Mouse (Mus musculus): Measurements from ENCODE around the gene Gm29666. TPM values are rescaled to one million over a fixed set of nuclear protein-coding genes. Genes with fewer than 3 reads are reported as not detected.
A peak's percentile ranks its signal among the peaks of the same experiment; 100 is the strongest.

Gm29666 gene
- total RNA-seq (2022), result under 1 TPM; 0.08 to 0.19 (median 0.12) TPM

- DNase-seq (ENCODE audit: low spot score), result no peak
Observed at GRCm38 (mm10) chr15:84919938-84920337, at the start of gene Gm29666. TSS of gene Gm29666 (minus strand) at chr15:84920038.

DNA sequence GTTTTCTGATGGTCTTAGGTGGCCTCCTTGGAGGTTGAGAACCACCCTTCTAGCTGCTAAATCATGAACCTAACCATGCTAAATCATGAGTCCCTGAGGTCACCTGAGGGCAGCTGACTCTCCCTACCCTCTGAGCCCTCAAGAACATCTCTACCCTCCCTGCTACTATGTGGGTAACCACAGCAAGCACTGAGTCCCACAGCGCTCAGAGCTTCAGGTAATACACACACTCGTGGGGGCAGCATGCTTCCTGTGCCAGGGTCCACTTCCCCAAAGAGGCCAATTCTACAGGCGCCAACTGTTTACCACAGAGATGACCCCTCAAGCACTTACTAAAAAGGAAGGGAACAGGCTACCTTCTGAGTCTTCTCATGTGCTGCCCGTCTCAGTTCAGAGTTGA lies 48.7 kb upstream of the Gm29666 start:
- no peak for DNase-seq (ENCODE audit: low spot score)

GRCm38 (mm10) chr15:84965575-84966360 lies 45.9 kb upstream of the Gm29666 start:
- no peak for DNase-seq (ENCODE audit: low spot score)

DNA sequence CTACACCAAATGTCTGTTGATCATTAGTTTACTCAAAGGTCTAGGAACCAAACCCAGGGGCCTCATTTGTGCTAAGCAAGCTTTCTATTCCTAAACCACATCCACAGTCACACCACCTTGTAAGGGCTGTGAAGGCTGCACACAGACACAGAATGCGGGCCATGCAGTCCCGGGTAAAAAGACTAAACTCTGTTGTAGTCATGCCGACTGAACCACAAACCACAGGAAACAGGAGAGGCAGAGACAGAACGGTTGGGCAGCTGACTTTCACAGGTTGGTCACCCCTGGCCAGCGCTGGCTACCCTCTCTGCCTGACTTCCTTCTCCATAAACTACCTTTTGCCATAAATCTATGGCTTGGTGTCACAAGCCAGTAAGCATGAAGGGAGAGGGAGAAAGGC lies 44.9 kb upstream of the Gm29666 start:
- DNase-seq (ENCODE audit: low spot score), result no peak

GRCm38 (mm10) chr15:84962518-84962917 lies 42.7 kb upstream of the Gm29666 start:
- no peak for DNase-seq (ENCODE audit: low spot score)

DNA sequence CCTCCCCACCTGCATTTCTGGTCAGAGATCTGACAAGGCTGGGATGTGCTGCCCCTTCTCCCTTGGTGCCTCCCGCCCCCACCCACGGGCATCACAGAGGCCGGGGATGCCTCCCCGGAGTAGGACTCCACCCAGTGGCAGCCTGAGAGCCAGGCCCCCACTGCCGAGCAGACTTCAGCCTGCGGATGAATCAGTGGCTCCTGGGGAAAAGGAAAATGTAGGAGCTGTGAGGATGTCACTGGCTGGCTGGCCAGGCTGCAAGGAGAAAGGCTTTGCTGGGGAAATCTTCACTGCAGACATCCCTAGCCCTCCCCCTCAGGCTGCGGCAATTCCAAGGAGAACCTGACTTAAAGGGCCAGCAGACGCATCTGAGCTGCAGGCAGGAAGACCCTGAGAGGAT lies 40.9 kb upstream of the Gm29666 start:
- no peak for DNase-seq (ENCODE audit: low spot score)

DNA sequence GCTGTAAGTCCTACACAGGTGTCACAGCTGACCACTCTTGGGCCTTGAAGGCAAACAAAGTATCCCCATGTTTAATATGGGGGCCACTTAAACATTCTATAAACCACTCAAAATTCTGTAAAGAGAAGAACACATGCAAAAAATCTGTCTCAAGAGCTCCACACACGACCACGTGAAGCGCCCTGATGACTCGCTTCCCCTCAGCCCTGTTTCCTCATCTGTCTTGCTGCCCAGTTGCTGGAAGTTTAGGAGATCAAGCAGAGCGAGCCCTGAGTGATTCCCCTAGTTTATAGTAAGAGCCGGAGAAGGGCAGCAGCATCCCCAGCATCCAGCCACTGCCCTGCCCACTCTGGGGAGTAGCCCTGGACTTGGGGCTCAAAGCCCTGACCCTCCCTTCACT lies 40.1 kb upstream of the Gm29666 start:
- DNase-seq (ENCODE audit: low spot score), result no peak

GRCm38 (mm10) chr15:84958331-84958730 lies 38.5 kb upstream of the Gm29666 start:
- DNase-seq (ENCODE audit: low spot score), result no peak

- DNase-seq (ENCODE audit: low spot score), result no peak
Observed at GRCm38 (mm10) chr15:84957851-84958250, 38.0 kb upstream of the Gm29666 start.

GRCm38 (mm10) chr15:84953259-84953658 lies 33.4 kb upstream of the Gm29666 start:
- DNase-seq (ENCODE audit: low spot score), result no peak

- no peak for DNase-seq (ENCODE audit: low spot score)
Observed at GRCm38 (mm10) chr15:84950053-84950452, 30.2 kb upstream of the Gm29666 start.

DNA sequence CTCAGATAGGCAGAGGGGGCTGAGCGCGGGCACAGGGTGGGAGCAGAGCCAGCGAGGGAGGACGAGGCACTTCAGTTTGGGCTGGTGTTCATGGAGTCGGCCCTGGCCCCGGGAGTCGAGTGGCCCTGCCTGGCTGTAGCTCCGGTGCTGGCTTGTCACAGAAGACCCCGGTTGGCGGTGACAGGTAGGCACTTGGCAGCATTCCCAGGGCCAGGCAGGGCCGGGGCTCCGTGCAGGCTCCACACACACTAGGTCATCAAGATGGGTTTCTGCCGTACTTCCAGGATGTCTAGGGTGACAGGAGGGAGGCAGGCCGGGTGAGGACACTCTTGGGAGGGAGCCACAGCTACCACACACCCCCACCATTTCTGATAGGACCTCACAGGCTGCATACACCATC lies 29.2 kb upstream of the Gm29666 start:
- no peak for DNase-seq (ENCODE audit: low spot score)

GRCm38 (mm10) chr15:84944319-84944718 lies 24.5 kb upstream of the Gm29666 start:
- no peak for DNase-seq (ENCODE audit: low spot score)

GRCm38 (mm10) chr15:84942647-84943285 lies 22.9 kb upstream of the Gm29666 start:
- peak; percentile 21 for DNase-seq (ENCODE audit: low spot score)

GRCm38 (mm10) chr15:84940102-84940501 lies 20.3 kb upstream of the Gm29666 start:
- no peak for DNase-seq (ENCODE audit: low spot score)

DNA sequence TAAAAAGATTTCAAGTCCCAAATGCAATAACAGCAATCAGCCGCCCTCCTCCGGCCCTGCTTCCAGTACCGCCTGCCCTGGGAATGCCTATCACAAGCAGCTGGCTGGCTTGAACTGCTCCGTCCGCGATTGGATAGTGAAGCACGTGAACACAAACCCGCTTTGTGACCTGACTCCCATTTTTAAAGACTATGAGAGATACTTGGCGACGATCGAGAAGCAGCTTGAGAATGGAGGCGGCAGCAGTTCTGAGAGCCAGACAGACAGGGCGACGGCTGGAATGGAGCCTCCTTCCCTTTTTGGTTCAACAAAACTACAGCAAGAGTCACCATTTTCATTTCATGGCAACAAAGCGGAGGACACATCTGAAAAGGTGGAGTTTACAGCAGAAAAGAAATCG lies 15.1 kb upstream of the Gm29666 start:
- no peak for DNase-seq (ENCODE audit: low spot score)

DNA sequence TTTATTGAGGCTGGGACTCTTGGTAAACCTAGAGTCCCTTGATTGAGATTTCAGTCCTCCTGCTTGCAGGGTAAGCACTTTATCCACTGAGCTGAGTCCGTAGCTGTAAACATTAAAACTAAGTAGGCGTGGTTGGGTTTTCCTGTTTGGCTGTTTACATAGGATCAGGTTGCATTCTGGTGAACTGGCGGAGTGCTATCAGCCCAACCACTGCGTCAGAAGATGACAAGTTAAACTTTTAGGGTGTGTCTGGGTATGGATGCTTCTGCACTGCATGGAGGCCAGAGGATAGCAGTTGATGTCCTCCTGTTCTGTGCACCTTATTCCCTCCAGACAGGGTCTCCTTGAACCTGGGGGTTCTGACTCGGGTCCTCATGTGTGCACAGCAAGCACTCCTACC lies 12.5 kb upstream of the Gm29666 start:
- no peak for DNase-seq (ENCODE audit: low spot score)

DNA sequence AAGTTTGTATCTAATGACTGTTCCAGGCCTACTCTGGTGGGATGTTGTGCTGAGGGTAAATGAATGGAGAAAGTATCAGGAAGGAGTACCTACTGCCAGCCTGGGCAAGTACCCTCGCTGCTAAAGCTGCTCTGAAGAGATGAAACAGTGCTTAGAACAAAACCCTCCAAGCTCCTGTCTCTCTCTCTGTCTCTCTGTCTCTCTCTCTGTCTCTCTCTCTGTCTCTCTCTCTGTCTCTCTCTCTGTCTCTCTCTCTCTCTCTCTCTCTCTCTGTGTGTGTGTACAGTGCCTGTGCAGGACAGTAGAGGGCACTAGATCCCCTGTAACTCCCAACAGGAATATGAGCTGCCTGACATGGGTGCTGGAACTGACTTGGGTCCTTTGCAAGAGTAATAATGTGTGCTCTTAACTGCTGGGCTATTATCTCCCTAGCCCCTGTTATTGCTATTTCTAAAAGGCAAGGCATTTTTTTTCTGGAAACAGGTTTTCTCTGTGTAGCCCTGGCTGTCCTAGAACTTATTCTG lies 5.7 kb upstream of the Gm29666 start:
- DNase-seq (ENCODE audit: low spot score), result no peak

GRCm38 (mm10) chr15:84924781-84925315 lies 5.0 kb upstream of the Gm29666 start:
- peak; percentile 56 for DNase-seq (ENCODE audit: low spot score)

DNA sequence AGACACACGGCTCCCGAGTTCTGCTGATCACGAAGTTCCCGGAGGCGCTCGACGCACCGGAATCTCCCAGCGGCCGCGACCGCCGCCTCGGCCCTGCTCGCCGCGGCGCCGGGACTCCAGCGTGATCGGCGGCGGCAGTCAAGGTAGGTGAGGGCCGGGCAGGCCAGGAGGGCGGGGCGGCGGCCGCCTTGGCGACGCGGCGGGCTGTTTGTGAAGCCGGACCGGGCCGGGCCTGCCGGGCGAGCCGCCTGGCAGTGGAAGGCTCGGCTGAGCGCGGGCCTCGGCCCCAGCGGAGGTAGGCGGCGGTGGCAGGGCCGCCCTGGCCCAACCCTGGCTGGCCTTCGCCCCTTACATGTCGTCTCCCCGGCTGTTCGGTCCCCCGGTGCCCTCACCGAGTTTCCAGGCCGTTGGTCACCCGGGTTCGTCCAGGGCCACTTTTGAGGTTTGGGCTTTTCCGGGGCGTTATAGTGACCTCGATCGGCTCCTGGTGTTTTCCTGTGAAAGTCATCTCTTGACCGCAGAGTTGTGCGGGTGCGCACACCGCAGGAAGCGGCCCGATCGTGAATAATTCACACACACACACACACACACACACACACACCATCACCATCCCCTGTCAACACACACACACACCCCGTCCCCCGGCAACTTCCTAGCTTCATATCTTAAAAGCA lies 3.8 kb upstream of the Gm29666 start:
- DNase-seq (ENCODE audit: low spot score), result peak; percentile 32

DNA sequence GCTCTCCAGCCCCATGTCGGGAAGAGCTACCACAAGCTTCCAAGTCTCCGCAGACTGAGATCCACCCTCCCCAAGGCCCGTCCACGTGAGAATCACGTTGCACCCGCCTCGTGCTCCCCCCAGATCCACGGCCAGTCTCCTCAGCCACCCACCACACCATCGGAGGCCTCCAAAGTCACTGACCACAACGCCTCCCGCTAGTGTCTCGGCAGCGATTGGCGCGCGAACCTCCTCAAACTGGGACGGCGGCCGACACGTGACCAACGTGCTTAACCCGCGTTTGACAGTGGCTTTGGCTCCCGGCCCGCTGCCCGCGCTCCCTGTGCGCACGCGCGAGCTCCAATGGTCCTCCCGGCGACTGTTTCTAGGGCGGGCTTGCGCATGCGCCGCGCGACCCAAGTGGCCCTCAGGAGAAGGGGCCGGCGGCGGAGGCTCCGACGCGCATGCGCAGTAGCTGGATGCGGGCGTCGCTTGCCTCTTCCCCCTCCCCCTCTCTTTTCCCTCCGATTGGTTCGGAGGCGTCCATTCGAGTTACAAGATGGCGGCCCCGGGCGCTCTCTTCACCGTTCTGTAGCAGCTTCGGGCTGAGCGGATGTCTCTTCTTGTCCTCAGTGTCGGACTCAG lies 3.2 kb upstream of the Gm29666 start, which contains the start of gene Nup50:
TSS of gene Nup50 (plus strand) at position 528 of the 624 bp plus-strand sequence.
- DNase-seq (ENCODE audit: low spot score), result peak; percentile 100

DNA sequence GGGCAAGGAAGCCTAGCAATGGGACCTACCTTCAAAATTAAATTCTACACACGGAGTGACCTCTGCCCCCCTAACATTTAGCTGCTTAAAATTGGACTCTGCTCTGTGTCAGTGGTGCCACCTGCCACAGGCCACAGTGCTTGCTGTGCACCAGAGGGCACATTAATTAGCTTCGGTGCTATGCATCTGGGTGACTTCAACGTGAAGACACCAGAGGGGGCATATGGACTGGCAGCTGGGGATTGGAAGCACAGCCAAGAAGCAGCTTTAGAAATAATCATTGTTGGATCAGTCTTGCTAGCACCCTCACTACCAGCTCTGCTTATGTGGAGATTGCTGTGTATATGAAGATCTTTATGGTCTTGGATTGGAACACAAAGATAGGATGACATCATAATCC lies 6.6 kb downstream of the Gm29666 start:
- no peak for DNase-seq (ENCODE audit: low spot score)

Data from heart, adult 8-10 months (tissue).